Mouse (Mus musculus): ENCODE measurements around the gene Gng8.

The Gng8 gene

GRCm38 (mm10) chr7:16922360-16922973 lies 30.9 kb downstream of the Gng8 start:
- no peak for TF ChIP-seq GATA4 (IDR thresholded peaks at IDR 0.05; ENCODE audit: insufficient replicate concordance, low read length)

GRCm38 (mm10) chr7:16923283-16924036 lies 31.9 kb downstream of the Gng8 start:
- TF ChIP-seq GATA4 (IDR thresholded peaks at IDR 0.05; ENCODE audit: insufficient replicate concordance, low read length): no peak

GRCm38 (mm10) chr7:16924037-16924834 lies 32.6 kb downstream of the Gng8 start, which contains the start of gene Calm3:
Calm3 (minus strand) TSS chr7:16924114.
- TF ChIP-seq GATA4 (IDR thresholded peaks at IDR 0.05; ENCODE audit: insufficient replicate concordance, low read length): peak; percentile 51; the same call in 1 of the 2 replicates

GRCm38 (mm10) chr7:16928341-16928740 lies 36.8 kb downstream of the Gng8 start:
- TF ChIP-seq GATA4 (IDR thresholded peaks at IDR 0.05; ENCODE audit: insufficient replicate concordance, low read length): no peak

GRCm38 (mm10) chr7:16930850-16931249 lies 39.3 kb downstream of the Gng8 start:
- no peak for TF ChIP-seq GATA4 (IDR thresholded peaks at IDR 0.05; ENCODE audit: insufficient replicate concordance, low read length)

- TF ChIP-seq GATA4 (IDR thresholded peaks at IDR 0.05; ENCODE audit: insufficient replicate concordance, low read length): no peak
Observed at GRCm38 (mm10) chr7:16931968-16932627, 40.5 kb downstream of the Gng8 start.

GRCm38 (mm10) chr7:16932704-16933577 lies 41.4 kb downstream of the Gng8 start:
- TF ChIP-seq GATA4 (IDR thresholded peaks at IDR 0.05; ENCODE audit: insufficient replicate concordance, low read length): no peak

- TF ChIP-seq GATA4 (IDR thresholded peaks at IDR 0.05; ENCODE audit: insufficient replicate concordance, low read length): no peak
Observed at GRCm38 (mm10) chr7:16937312-16937711, 45.7 kb downstream of the Gng8 start.

GRCm38 (mm10) chr7:16938117-16938791 lies 46.7 kb downstream of the Gng8 start:
- TF ChIP-seq GATA4 (IDR thresholded peaks at IDR 0.05; ENCODE audit: insufficient replicate concordance, low read length): no peak

GRCm38 (mm10) chr7:16940292-16940691 lies 48.7 kb downstream of the Gng8 start:
- no peak for TF ChIP-seq GATA4 (IDR thresholded peaks at IDR 0.05; ENCODE audit: insufficient replicate concordance, low read length)

GRCm38 (mm10) chr7:16942861-16943260 lies 51.3 kb downstream of the Gng8 start:
- TF ChIP-seq GATA4 (IDR thresholded peaks at IDR 0.05; ENCODE audit: insufficient replicate concordance, low read length): no peak

GRCm38 (mm10) chr7:16944061-16944807 lies 52.6 kb downstream of the Gng8 start, which contains the start of gene Pnmal2:
Pnmal2 (plus strand) TSS chr7:16944682.
- TF ChIP-seq GATA4 (IDR thresholded peaks at IDR 0.05; ENCODE audit: insufficient replicate concordance, low read length): no peak

GRCm38 (mm10) chr7:16944808-16945315 lies 53.3 kb downstream of the Gng8 start:
- TF ChIP-seq GATA4 (IDR thresholded peaks at IDR 0.05; ENCODE audit: insufficient replicate concordance, low read length): no peak
